Mouse (Mus musculus): ENCODE results near the gene Erc1. TPM values are rescaled to one million over a fixed set of nuclear protein-coding genes. Genes with fewer than 3 reads are reported as not detected.
"Not testable (repeated sequence)": the region's sequence is repeated elsewhere in the genome, so short reads cannot be mapped to it uniquely, and the experiment has no call there.

The Erc1 gene
- polyA plus RNA-seq, 1 experiment from 2014 or later = 2.7 TPM

DNA sequence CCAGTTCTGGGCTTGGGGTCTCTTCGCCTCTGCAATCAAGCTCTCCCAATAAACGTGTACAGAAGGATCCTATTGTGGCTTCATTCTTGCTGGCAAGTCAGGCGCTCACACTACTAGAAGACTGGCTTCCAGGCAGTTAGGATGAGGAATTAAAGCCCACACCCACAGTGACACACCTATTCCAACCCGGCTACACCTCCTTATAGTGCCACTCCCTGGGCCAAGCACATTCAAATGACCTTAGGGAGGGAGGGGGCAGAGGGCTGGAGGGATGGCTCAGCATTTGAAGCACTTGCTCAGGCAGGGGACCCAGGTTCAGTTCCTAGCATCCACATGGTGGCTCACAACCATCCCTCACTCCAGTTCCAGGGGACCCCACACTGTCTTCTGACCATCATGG, 29.4 kb downstream of the Erc1 start:
- no peaks in the 10 kb centered on the region for H3K9me3 ChIP-seq (replicated peaks; ENCODE audit: control insufficient read depth, low read length)
- H3K4me2 ChIP-seq (ENCODE audit: low read depth, low read length) = no peak overlapping the region
- WGBS (ENCODE audit: insufficient replicate concordance) = 76% methylated on average over 4 of the region's 4 CpGs
- H3K27ac ChIP-seq (ENCODE audit: low read length) = no peak overlapping the region
- no peak overlapping the region for H3K4me3 ChIP-seq (ENCODE audit: low read depth, low read length)
- H3K4me1 ChIP-seq (ENCODE audit: control insufficient read depth, low read depth, low read length) = no peaks in the 10 kb centered on the region
- H3K27me3 ChIP-seq (ENCODE audit: control insufficient read depth, insufficient read depth, low read depth, low read length) = no peaks in the 10 kb centered on the region
- no peaks in the 10 kb centered on the region for H3K36me3 ChIP-seq (ENCODE audit: control insufficient read depth, insufficient read depth)
- no peak overlapping the region for H3K9ac ChIP-seq (ENCODE audit: low read depth, low read length)
- ATAC-seq (ENCODE audit: low read depth) = no peak

DNA sequence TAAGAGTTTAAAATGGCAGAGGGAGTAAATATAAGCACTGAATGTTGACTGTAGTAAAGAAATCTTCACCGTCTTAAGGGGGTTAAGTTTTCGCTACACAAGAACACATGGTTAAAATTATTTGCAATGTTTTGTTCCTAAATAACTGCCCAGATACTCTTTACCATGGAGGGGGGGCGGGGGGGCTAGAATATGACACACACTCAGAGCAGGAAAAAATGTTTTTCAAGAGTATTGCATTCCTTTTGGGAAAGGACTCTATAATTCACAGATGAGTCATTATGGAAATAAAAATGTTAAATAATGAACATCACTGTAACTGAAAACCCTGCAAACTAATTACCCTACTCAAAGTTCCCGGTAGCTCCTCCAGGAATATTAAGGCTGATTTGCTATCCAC, 32.5 kb downstream of the Erc1 start:
- WGBS (ENCODE audit: insufficient replicate concordance) = 76% methylated on average over 4 of the region's 4 CpGs
- Histone ChIP-seq H3K9me3 (replicated peaks; ENCODE audit: control insufficient read depth, low read length) (no peaks in the 10 kb centered on the region), H3K4me2 (ENCODE audit: low read depth, low read length) (no peak overlapping the region), H3K27me3 (ENCODE audit: control insufficient read depth, insufficient read depth, low read depth, low read length) (no peaks in the 10 kb centered on the region), H3K4me1 (ENCODE audit: control insufficient read depth, low read depth, low read length) (no peaks in the 10 kb centered on the region), H3K36me3 (ENCODE audit: control insufficient read depth, insufficient read depth) (no peaks in the 10 kb centered on the region), H3K9ac (ENCODE audit: low read depth, low read length) (no peak overlapping the region), H3K4me3 (ENCODE audit: low read depth, low read length) (no peak overlapping the region), H3K27ac (ENCODE audit: low read length) (no peak overlapping the region)
- ATAC-seq (ENCODE audit: low read depth) = no peak

DNA sequence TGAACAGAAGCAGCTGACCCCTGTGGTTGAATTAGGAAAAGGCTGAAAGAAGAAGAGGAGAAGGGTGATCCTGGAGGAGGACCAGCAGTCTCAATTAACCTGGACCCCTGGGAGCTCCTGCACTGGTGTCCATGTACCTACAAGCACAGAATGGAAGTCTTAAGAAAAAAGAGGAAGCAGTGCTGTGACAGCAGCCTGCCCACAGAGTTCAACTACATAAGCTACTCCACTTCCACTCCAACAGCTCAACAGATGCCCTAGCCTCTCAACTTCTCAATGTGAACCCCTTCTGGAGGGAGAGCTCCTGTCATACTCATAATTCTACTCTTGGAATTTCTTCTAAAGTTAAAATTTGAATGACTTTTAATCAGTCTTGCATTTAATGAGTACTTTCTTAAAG, 34.9 kb downstream of the Erc1 start:
- H3K27ac ChIP-seq (ENCODE audit: low read length); H3K4me3 ChIP-seq (ENCODE audit: low read depth, low read length); H3K9me3 ChIP-seq (replicated peaks; ENCODE audit: control insufficient read depth, low read length); H3K4me1 ChIP-seq (ENCODE audit: control insufficient read depth, low read depth, low read length); H3K9ac ChIP-seq (ENCODE audit: low read depth, low read length); ATAC-seq (ENCODE audit: low read depth); H3K27me3 ChIP-seq (ENCODE audit: control insufficient read depth, insufficient read depth, low read depth, low read length); H3K36me3 ChIP-seq (ENCODE audit: control insufficient read depth, insufficient read depth); H3K4me2 ChIP-seq (ENCODE audit: low read depth, low read length): not testable (repeated sequence)

DNA sequence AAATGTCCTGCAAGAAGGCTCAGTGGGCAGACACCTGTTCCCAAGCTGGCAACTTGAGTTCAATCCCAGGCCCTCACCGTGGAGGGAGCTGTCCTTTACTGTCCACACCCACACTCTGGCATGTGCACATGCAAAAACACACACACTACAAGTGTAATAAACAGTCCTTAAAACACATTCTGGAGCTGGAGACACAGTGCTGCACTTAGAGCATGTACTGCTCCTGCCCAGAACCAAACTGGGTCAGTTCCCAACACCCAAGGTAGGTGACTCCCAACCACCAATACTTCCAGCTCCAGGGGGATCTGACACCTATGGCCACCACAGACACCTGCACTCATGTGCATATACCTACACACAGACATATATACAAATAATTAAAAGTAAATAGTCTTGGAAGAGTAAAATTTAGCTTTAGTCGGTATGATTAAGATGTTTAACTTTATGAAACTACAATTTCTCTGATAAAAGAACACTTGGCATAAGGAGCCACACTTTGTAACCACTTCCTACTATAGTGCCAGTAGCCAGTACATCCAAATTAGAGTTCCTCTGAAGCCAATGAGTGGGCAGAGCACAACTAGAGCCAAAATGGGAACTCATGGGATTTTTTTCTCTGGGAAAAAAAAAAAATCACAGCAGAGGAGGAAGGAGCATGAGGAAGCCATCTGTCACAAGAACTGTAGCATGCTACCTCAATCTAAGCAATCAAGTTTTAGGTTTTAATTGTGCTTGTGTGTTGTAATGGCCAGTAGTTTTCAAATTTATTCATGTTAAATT, 39.1 kb downstream of the Erc1 start:
- Histone ChIP-seq H3K4me1 (ENCODE audit: control insufficient read depth, low read depth, low read length) (no peaks in the 10 kb centered on the region), H3K9me3 (replicated peaks; ENCODE audit: control insufficient read depth, low read length) (no peaks in the 10 kb centered on the region), H3K9ac (ENCODE audit: low read depth, low read length) (no peak overlapping the region), H3K4me3 (ENCODE audit: low read depth, low read length) (no peak overlapping the region), H3K27me3 (ENCODE audit: control insufficient read depth, insufficient read depth, low read depth, low read length) (no peaks in the 10 kb centered on the region), H3K36me3 (ENCODE audit: control insufficient read depth, insufficient read depth) (no peaks in the 10 kb centered on the region), H3K27ac (ENCODE audit: low read length) (no peak overlapping the region), H3K4me2 (ENCODE audit: low read depth, low read length) (no peak overlapping the region)
- whole genome bisulfite sequencing (ENCODE audit: insufficient replicate concordance) = 55% methylated on average over 2 of the region's 2 CpGs
- ATAC-seq (ENCODE audit: low read depth) = no peak

DNA sequence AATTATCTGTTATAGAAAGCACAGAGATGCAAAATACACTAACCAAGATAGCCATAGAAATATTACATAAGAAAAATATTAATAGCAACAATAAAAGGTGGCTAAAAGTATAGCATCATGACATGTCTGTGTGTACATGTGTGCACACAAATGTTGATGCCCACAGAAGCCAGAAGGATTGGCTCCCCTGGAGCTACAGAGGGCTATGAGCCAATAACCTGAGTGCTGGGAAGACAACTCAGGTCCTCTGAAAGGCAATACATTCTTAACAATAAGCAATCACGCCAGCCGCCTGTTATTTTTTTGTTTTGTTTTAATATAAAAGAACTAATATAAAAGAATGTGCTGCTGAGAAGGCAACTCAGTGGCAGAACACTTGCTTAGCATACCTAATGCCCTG, 44.7 kb downstream of the Erc1 start:
- H3K4me2 ChIP-seq (ENCODE audit: low read depth, low read length) = no peak overlapping the region
- no peak overlapping the region for H3K4me3 ChIP-seq (ENCODE audit: low read depth, low read length)
- WGBS (ENCODE audit: insufficient replicate concordance) = 69% methylated on average over 2 of the region's 2 CpGs
- no peaks in the 10 kb centered on the region for H3K9me3 ChIP-seq (replicated peaks; ENCODE audit: control insufficient read depth, low read length)
- no peaks in the 10 kb centered on the region for H3K36me3 ChIP-seq (ENCODE audit: control insufficient read depth, insufficient read depth)
- no peak overlapping the region for H3K27ac ChIP-seq (ENCODE audit: low read length)
- H3K27me3 ChIP-seq (ENCODE audit: control insufficient read depth, insufficient read depth, low read depth, low read length) = no peaks in the 10 kb centered on the region
- no peak overlapping the region for H3K9ac ChIP-seq (ENCODE audit: low read depth, low read length)
- no peaks in the 10 kb centered on the region for H3K4me1 ChIP-seq (ENCODE audit: control insufficient read depth, low read depth, low read length)
- no peak for ATAC-seq (ENCODE audit: low read depth)

DNA sequence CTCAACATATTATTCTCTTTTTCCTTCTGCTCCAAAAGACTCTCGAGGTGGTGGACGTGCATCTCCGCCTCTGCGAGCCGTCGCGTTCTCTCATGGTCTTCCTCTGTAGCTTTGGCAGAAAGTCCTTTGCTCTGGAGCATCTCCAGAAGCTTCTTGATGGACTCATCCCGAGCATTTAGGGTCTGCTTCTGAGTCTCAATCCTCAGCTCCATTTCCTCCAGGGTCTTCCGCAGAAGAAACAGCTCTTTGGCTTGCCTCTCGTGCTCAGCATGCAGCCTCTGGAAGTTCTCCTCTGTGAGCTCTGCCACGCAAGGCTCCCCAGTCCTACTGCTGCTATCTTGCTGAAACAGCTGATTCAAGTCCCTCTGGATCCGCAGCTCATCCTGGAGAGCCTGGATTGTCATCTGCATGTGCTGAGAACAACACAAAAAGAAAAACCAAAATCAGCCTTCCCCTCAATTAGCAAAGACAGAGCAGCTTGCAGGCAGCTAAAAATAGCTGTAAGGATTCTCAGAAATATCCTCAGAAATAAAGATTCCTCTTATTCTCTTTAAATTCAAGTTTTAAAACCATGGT, 51.0 kb downstream of the Erc1 start:
- H3K9ac ChIP-seq (ENCODE audit: low read depth, low read length) = no peak overlapping the region
- H3K27ac ChIP-seq (ENCODE audit: low read length) = no peak overlapping the region
- H3K4me3 ChIP-seq (ENCODE audit: low read depth, low read length) = no peak overlapping the region
- H3K4me2 ChIP-seq (ENCODE audit: low read depth, low read length) = no peak overlapping the region
- no peaks in the 10 kb centered on the region for H3K9me3 ChIP-seq (replicated peaks; ENCODE audit: control insufficient read depth, low read length)
- no peak for ATAC-seq (ENCODE audit: low read depth)
- H3K36me3 ChIP-seq (ENCODE audit: control insufficient read depth, insufficient read depth) = no peaks in the 10 kb centered on the region
- no peaks in the 10 kb centered on the region for H3K4me1 ChIP-seq (ENCODE audit: control insufficient read depth, low read depth, low read length)
- no peaks in the 10 kb centered on the region for H3K27me3 ChIP-seq (ENCODE audit: control insufficient read depth, insufficient read depth, low read depth, low read length)
- 80% methylated on average over 12 of the region's 12 CpGs for WGBS (ENCODE audit: insufficient replicate concordance)

DNA sequence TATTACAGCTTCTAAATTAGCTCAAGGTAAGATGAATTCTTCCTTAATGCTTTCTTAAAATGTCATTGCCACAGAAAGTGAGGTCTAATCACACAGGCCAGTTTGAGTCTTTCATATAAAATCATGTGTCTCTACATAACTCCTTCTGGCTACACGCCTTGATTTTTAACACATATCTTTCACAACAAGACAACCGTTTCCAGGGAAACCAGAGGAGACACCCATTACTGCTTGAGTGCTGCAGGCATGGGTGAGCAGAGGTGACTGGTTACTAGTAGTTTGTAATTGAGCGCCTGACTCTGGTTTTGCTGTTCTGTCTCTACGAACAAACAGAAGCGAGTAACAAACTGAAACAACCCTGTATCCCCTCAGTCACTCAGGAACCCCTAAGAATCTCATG, 51.7 kb downstream of the Erc1 start:
- Histone ChIP-seq H3K4me3 (ENCODE audit: low read depth, low read length) (no peak overlapping the region), H3K9me3 (replicated peaks; ENCODE audit: control insufficient read depth, low read length) (no peaks in the 10 kb centered on the region), H3K4me2 (ENCODE audit: low read depth, low read length) (no peak overlapping the region), H3K4me1 (ENCODE audit: control insufficient read depth, low read depth, low read length) (no peaks in the 10 kb centered on the region), H3K27ac (ENCODE audit: low read length) (no peak overlapping the region), H3K36me3 (ENCODE audit: control insufficient read depth, insufficient read depth) (no peaks in the 10 kb centered on the region), H3K9ac (ENCODE audit: low read depth, low read length) (no peak overlapping the region), H3K27me3 (ENCODE audit: control insufficient read depth, insufficient read depth, low read depth, low read length) (no peaks in the 10 kb centered on the region)
- ATAC-seq (ENCODE audit: low read depth) = no peak
- 72% methylated on average over 5 of the region's 5 CpGs for WGBS (ENCODE audit: insufficient replicate concordance)

DNA sequence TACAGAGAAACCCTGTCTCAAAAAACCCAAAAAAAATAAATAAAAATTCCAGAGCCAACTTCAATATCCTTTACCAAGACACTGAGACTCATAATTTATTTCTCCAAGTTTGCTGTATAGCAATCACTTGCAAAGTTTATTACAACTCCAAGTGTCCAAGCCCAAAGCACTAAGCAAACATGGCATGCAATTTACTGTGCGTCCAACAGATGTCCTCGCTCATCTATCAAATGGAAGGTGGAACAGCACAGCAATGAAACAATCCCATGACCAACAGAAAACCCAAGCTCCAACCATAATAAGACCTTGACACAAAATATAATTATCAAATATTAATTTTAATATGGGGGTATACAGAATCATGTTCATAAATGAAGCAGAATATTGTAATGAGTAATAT, 55.4 kb downstream of the Erc1 start:
- Histone ChIP-seq H3K9ac (ENCODE audit: low read depth, low read length) (no peak overlapping the region), H3K4me1 (ENCODE audit: control insufficient read depth, low read depth, low read length) (no peaks in the 10 kb centered on the region), H3K27me3 (ENCODE audit: control insufficient read depth, insufficient read depth, low read depth, low read length) (no peaks in the 10 kb centered on the region), H3K9me3 (replicated peaks; ENCODE audit: control insufficient read depth, low read length) (no peaks in the 10 kb centered on the region), H3K36me3 (ENCODE audit: control insufficient read depth, insufficient read depth) (no peaks in the 10 kb centered on the region), H3K4me3 (ENCODE audit: low read depth, low read length) (no peak overlapping the region), H3K4me2 (ENCODE audit: low read depth, low read length) (no peak overlapping the region), H3K27ac (ENCODE audit: low read length) (no peak overlapping the region)
- no peak for ATAC-seq (ENCODE audit: low read depth)
- WGBS (ENCODE audit: insufficient replicate concordance) = 19% methylated on average over 2 of the region's 2 CpGs

DNA sequence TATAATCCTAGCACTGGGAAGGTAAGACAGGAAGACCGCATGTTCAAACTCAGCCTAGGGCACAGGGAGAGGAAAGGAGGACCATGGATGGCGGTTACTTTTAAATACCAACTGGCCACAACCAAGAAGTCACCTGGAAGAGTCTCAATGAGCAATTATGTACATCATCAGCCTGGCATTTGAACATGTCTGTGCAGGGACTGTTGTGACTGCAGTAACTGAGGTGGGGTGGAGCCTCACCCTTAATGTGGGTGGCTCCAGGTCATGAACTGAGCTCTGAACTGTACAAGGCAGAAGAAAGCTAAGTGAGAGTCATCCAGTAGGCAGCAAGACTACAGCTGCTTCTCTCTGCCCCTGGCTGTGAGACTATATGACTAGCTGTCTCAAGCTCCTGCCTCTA, 65.6 kb downstream of the Erc1 start:
- no peaks in the 10 kb centered on the region for H3K4me1 ChIP-seq (ENCODE audit: control insufficient read depth, low read depth, low read length)
- no peak overlapping the region for H3K9ac ChIP-seq (ENCODE audit: low read depth, low read length)
- no peak overlapping the region for H3K4me3 ChIP-seq (ENCODE audit: low read depth, low read length)
- no peak for ATAC-seq (ENCODE audit: low read depth)
- no peak overlapping the region for H3K4me2 ChIP-seq (ENCODE audit: low read depth, low read length)
- H3K27me3 ChIP-seq (ENCODE audit: control insufficient read depth, insufficient read depth, low read depth, low read length) = no peaks in the 10 kb centered on the region
- H3K9me3 ChIP-seq (replicated peaks; ENCODE audit: control insufficient read depth, low read length) = no peaks in the 10 kb centered on the region
- 70% methylated on average over 2 of the region's 2 CpGs for WGBS (ENCODE audit: insufficient replicate concordance)
- H3K36me3 ChIP-seq (ENCODE audit: control insufficient read depth, insufficient read depth) = no peaks in the 10 kb centered on the region
- H3K27ac ChIP-seq (ENCODE audit: low read length) = no peak overlapping the region

All from liver, embryonic 16.5 days (tissue).